Mouse (Mus musculus): ENCODE results near the gene Tmpo. TPM values are rescaled to one million over a fixed set of nuclear protein-coding genes. Genes with fewer than 3 reads are reported as not detected.
"Not testable (repeated sequence)": the region's sequence is repeated elsewhere in the genome, so short reads cannot be mapped to it uniquely, and the experiment has no call there.

Gene Tmpo
- total and polyA plus RNA-seq, 3 experiments = 13.9 to 40.1 (median 39.8) TPM

DNA sequence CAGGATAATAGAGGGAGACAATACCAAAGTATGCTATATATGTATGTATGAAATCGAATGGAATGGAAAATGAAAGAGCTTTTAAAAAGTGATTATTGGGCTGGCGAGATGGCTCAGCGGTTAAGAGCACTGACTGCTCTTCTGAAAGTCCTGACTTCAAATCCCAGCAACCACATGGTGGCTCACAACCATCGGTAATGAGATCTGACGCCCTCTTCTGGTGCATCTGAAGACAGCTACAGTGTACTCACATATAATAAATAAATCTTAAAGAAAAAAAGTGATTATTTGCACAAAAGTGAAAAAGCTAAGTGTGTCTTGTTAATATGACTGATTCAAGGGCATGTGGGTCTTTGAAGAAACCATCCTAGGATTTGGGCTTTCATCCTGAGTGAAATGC lies 3.8 kb upstream of the Tmpo start:
- H3K27ac ChIP-seq; H3K9ac ChIP-seq (ENCODE audit: low read depth, low read length); H3K27me3 ChIP-seq (ENCODE audit: control insufficient read depth, insufficient read depth, low read length); H3K4me3 ChIP-seq; H3K36me3 ChIP-seq (ENCODE audit: control insufficient read depth, insufficient read depth, low read length); DNase-seq; H3K79me2 ChIP-seq (replicated peaks; ENCODE audit: control insufficient read depth, insufficient read depth, low read length); H3K4me1 ChIP-seq (ENCODE audit: control insufficient read depth, insufficient read depth, low read length): not testable (repeated sequence)
- intact Hi-C loops (cut with DNase I) = loop anchor here (5.0 to 10.0 kb wide), 4 partner anchors 52 to 1830 kb away; partner anchors contain the start of genes Apaf1, Ikbip and Slc25a3
- 75% methylated on average over 5 of the region's 5 CpGs for WGBS
- TF ChIP-seq CTCF (IDR thresholded peaks at IDR 0.05) = peak; percentile 49

DNA sequence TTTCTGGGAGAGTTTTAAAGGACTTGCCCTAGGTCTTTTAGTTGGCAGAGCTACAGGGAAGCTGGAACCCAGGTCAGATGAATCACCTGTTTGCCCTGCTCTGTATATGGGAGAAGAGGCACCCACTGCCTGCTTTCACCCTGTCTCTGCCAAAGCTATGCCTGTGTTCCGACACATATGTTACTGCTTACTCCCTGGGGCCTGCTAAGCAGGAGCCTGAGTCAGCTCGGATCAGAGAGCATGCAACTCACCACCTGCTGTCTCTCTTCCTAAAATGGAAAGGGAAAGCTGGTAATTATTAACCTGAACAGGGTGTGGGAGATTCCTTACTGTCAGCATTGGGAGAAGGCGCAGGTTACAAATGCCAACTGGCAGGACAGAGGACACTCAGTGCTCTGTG lies 2.2 kb upstream of the Tmpo start:
- Histone ChIP-seq H3K79me2 (replicated peaks; ENCODE audit: control insufficient read depth, insufficient read depth, low read length) (no peaks in the 10 kb centered on the region), H3K27me3 (ENCODE audit: control insufficient read depth, insufficient read depth, low read length) (no peaks in the 10 kb centered on the region), H3K4me3 (no peak overlapping the region), H3K27ac (peak overlapping the region; percentile 98), H3K4me1 (ENCODE audit: control insufficient read depth, insufficient read depth, low read length) (peaks cover 10% of the 10 kb centered on the region; the same call in 1 of the 2 replicates), H3K9ac (ENCODE audit: low read depth, low read length) (no peak overlapping the region), H3K36me3 (ENCODE audit: control insufficient read depth, insufficient read depth, low read length) (no peaks in the 10 kb centered on the region)
- TF ChIP-seq POLR2A (IDR thresholded peaks at IDR 0.05; ENCODE audit: insufficient read depth, low read depth, low read length) (no peak), CTCF (IDR thresholded peaks at IDR 0.05) (no peak)
- WGBS = 54% methylated on average over 3 of the region's 3 CpGs
- DNase-seq = peak in 1 of 2 experiments; percentile 21
- intact Hi-C loops (cut with DNase I) = loop anchor here (5.0 to 10.0 kb wide), 2 partner anchors 54 to 1831 kb away; no protein-coding TSS in a partner anchor

DNA sequence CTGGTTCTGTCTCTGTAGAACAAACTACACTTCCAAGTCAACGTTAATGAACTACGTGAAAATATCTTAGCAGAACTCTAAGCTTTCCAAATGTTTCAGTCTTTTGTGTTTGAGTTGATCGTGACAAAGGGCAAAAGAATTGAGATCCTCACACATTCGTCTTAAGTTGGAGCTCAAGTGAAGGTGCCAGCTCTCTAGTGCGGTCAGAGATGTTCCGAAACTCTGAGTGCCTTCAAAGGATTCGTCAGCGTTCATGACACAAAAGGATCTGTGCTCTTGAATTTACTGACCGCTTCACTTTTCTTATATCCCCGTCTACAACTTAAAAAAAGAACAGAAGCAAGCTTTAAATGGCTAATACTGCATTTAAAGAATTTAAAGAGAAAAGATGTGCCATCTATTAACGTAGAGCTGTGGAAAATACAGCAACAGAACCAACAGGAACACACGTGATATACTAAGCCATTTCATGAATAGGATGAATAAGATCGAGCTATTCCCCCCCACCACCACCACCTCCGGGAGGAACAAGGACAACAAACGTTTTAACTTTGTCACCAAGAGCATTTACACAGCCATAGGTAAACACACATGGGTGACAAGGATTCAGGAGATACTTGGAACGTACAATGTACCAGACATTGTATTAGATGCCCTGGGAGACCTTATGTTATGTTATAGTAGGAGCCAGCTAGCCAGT lies 1.3 kb upstream of the Tmpo start:
- no peaks in the 10 kb centered on the region for H3K27me3 ChIP-seq (ENCODE audit: control insufficient read depth, insufficient read depth, low read length)
- peak overlapping the region; percentile 98 for H3K27ac ChIP-seq
- peak overlapping the region; percentile 68 for H3K9ac ChIP-seq (ENCODE audit: low read depth, low read length)
- 2% methylated on average over 16 of the region's 16 CpGs for WGBS
- peaks cover 8% of the 10 kb centered on the region; the same call in 1 of the 2 replicates for H3K4me1 ChIP-seq (ENCODE audit: control insufficient read depth, insufficient read depth, low read length)
- DNase-seq = peak in 1 of 2 experiments; percentile 27
- H3K4me3 ChIP-seq = peak overlapping the region; percentile 62
- TF ChIP-seq POLR2A (IDR thresholded peaks at IDR 0.05; ENCODE audit: insufficient read depth, low read depth, low read length) (no peak), EP300 (IDR thresholded peaks at IDR 0.05; ENCODE audit: insufficient read depth, low read depth, low read length) (no peak), CTCF (IDR thresholded peaks at IDR 0.05) (no peak)
- no peaks in the 10 kb centered on the region for H3K79me2 ChIP-seq (replicated peaks; ENCODE audit: control insufficient read depth, insufficient read depth, low read length)
- intact Hi-C loops (cut with DNase I) = loop anchor here (5.0 to 10.0 kb wide), 2 partner anchors 55 to 1832 kb away; no protein-coding TSS in a partner anchor
- no peaks in the 10 kb centered on the region for H3K36me3 ChIP-seq (ENCODE audit: control insufficient read depth, insufficient read depth, low read length)

DNA sequence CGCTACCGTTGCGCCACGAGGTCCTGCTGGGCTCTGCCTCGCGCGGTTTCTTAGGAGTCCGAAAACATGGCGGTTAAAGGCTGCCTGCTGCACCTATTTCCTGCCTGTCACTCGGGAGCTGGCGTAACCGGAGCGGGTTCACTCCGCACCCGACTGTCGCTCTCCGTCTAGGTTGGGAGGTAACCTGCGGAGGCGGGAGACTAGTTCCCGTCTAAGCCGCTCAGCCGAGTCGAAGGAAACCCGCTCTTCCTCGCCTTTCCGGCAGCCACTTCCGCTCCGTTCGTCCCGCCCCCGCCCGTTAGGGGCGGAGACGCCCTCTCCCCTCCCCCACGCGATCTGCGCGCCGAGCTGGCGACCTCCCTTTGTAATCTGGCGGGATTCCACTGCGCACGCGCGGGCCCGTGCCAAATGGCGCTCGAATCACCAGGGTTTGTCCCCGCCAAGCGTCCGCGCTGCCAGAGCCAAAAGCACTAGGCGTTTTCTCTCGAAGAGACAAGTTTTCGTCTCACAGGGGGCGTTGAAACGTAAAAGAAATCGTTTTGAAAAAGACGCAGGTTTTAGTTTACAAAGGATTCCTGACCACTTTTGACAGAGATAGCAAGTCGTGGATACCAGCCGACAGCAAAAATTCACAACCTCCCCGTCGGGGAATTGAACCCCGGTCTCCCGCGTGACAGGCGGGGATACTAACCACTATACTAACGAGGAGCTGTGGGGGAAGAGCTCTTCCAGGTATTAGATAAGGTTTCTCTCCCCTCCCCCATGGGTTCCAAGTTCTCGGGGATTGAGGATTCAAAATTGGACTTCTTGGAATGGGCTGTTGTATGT lies 560 bp upstream of the Tmpo start:
- Histone ChIP-seq H3K4me3 (peak overlapping the region; percentile 62), H3K27me3 (ENCODE audit: control insufficient read depth, insufficient read depth, low read length) (no peaks in the 10 kb centered on the region), H3K4me1 (ENCODE audit: control insufficient read depth, insufficient read depth, low read length) (peaks cover 5% of the 10 kb centered on the region; the same call in 1 of the 2 replicates), H3K9ac (ENCODE audit: low read depth, low read length) (peak overlapping the region; percentile 88), H3K36me3 (ENCODE audit: control insufficient read depth, insufficient read depth, low read length) (no peaks in the 10 kb centered on the region), H3K27ac (peak overlapping the region; percentile 98), H3K79me2 (replicated peaks; ENCODE audit: control insufficient read depth, insufficient read depth, low read length) (no peaks in the 10 kb centered on the region)
- under 1% methylated on average over 68 of the region's 69 CpGs for WGBS
- intact Hi-C loops (cut with DNase I) = loop anchor here (1.0 to 10.0 kb wide), 3 partner anchors 10 to 1833 kb away; no protein-coding TSS in a partner anchor
- TF ChIP-seq POLR2A (IDR thresholded peaks at IDR 0.05; ENCODE audit: insufficient read depth, low read depth, low read length) (peak; percentile 94), CTCF (IDR thresholded peaks at IDR 0.05) (0 out of 2 replicates have a peak, but pooled peaks have one; percentile 2), EP300 (IDR thresholded peaks at IDR 0.05; ENCODE audit: insufficient read depth, low read depth, low read length) (peak; percentile 94)
- peak; percentile 99 to 100 for DNase-seq

DNA sequence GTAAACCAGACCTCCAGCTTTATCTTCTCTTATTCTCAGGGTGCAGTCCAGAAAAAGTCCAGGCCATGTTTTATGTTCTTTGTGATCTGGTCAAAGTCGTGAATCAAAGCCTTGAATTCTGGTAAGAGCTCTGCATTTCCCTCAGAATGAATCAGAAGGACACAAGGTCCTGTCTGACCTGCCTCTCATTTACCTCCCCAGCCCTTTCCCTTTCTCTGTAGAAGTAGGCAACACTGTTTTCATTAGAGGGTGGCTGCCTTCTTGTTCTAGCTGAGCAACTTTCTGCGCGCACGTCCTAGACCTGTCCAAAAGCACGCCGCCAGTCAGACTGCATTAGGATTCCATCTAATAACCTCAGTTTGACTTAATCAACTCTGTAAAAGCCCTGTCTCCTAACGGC lies 814 bp downstream of the Tmpo start:
- no peak for DNase-seq
- 40% methylated on average over 7 of the region's 7 CpGs for WGBS
- no peaks in the 10 kb centered on the region for H3K36me3 ChIP-seq (ENCODE audit: control insufficient read depth, insufficient read depth, low read length)
- no peaks in the 10 kb centered on the region for H3K79me2 ChIP-seq (replicated peaks; ENCODE audit: control insufficient read depth, insufficient read depth, low read length)
- H3K4me3 ChIP-seq = peak overlapping the region; percentile 62
- H3K4me1 ChIP-seq (ENCODE audit: control insufficient read depth, insufficient read depth, low read length) = peaks cover 5% of the 10 kb centered on the region; the same call in 1 of the 2 replicates
- no peak overlapping the region for H3K9ac ChIP-seq (ENCODE audit: low read depth, low read length)
- H3K27ac ChIP-seq = peak overlapping the region; percentile 98
- intact Hi-C loops (cut with DNase I) = loop anchor here (5.0 to 10.0 kb wide), 2 partner anchors 57 to 1834 kb away; no protein-coding TSS in a partner anchor
- H3K27me3 ChIP-seq (ENCODE audit: control insufficient read depth, insufficient read depth, low read length) = no peaks in the 10 kb centered on the region
- TF ChIP-seq POLR2A (IDR thresholded peaks at IDR 0.05; ENCODE audit: insufficient read depth, low read depth, low read length) = no peak
- TF ChIP-seq EP300 (IDR thresholded peaks at IDR 0.05; ENCODE audit: insufficient read depth, low read depth, low read length) = no peak
- TF ChIP-seq CTCF (IDR thresholded peaks at IDR 0.05) = no peak
